Mouse (Mus musculus) embryonic stem cell, embryonic (primary cell): ENCODE measurements around the gene Lmo4.

Experiments
- CTCF ChIA-PET, 4 experiments: fragments of 300-600 bp in 2 of 4; fragments of 350-600 bp in 2 of 4; sonication (Branson Sonifier 250); formaldehyde crosslinking; loops; one replicate each; lab custom pipeline; 2022; ENCODE audit warnings: inconsistent platforms in 2 of 4; lab: Charles Lee
- POLR2A ChIA-PET, 4 experiments: fragments of 300-600 bp in 2 of 4; fragments of 350-600 bp in 2 of 4; sonication (Branson Sonifier 250); formaldehyde crosslinking; loops; one replicate each; lab custom pipeline; 2022; ENCODE audit warnings: antibody characterized with exemption in 4 of 4, inconsistent platforms in 1 of 4; lab: Charles Lee

Lmo4 gene

GRCm38 (mm10) chr3:144206942-144207341, 1.9 kb upstream of the Lmo4 start:
- ChIA-PET CTCF (interaction anchor here in 2 of 4 experiments (0.7 to 1.1 kb wide), 2 partner anchors 42 to 161 kb away, joined by 3 read pairs; no protein-coding TSS in a partner anchor), POLR2A (interaction anchor here in 1 of 4 experiments (0.8 kb wide), 1 partner anchor 42 kb away, joined by 3 read pairs; no protein-coding TSS in a partner anchor)

DNA sequence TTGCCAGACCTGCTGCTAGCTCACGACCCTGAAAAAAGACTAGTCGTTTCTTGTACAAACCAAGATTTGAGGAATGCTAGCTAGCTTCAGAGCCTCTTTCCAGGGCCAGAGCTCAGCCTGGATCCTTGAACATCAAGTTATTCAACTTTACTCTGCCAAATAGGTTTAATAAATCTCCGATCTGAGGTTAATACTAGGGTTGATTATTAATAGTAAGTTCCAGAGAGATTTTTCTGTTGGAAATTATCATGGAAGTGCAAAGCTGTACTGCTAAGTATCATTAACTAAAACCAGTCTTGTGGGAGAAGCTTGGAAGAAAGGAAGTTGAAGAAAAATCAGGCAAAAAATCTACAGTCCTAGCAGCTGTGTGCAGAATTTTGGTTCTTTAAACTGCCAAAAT, 1.2 kb upstream of the Lmo4 start:
- ChIA-PET POLR2A (interaction anchor here in 1 of 4 experiments (0.8 kb wide), 1 partner anchor 42 kb away, joined by 3 read pairs; no protein-coding TSS in a partner anchor), CTCF (interaction anchor here in 1 of 4 experiments (0.9 kb wide), 1 partner anchor 207 kb away, joined by 4 read pairs; no protein-coding TSS in a partner anchor)

DNA sequence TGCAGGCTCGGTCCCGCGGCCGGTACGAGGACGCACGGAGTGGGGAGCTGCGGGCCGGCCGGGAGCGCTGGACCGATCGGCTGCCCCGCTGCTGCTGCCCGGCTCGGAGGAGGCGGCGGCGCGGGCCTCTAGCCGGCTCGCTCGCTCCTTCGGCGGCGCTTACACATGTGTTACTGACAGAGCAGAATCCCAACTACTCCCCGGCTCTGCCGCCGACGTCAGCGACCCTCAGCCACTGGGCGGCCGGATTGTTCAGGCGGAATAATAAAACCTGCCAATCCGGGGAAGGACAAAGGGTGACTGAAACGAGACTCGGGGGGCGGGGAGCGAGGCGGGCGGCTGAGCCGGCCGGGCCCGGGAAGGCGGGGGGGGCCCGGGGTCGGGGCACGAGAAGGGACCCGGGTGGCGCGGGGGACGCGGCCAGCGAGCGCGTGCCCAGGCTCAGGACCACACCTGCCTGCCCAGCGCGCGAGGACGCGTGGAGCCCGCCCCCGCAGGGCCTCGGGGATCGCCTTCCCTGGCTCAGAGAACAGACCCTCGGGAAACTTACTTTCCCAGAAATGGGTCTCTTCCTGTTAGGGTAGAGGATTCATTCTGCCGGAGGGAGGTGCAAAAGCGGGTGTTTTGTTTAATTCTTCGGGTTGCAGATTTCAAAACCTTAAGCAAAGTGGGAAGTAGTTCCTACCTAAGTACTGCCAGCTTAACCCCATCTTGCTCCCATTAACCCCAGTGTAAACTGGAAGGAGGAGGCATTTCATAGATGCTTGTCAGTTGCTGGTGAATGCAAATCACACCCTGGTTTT, 532 bp upstream of the Lmo4 start:
- POLR2A ChIA-PET, result interaction anchor here (0.5 to 2.0 kb wide), 4 partner anchors 11 to 1033 kb away, joined by 3 to 7 read pairs (median 5); no protein-coding TSS in a partner anchor
- CTCF ChIA-PET, result interaction anchor here in 2 of 4 experiments (0.7 to 1.1 kb wide), 3 partner anchors 207 to 1646 kb away, joined by 3 to 4 read pairs (median 3); partner anchors contain the start of gene Sh3glb1 (in 1 of the 2)

- ChIA-PET POLR2A (interaction anchor here in 3 of 4 experiments (0.6 to 2.0 kb wide), 6 partner anchors 39 to 1503 kb away, joined by 3 to 7 read pairs (median 6); no protein-coding TSS in a partner anchor), CTCF (interaction anchor here in 2 of 4 experiments (0.5 to 1.1 kb wide), 2 partner anchors 185 to 516 kb away, joined by 3 to 4 read pairs; partner anchors contain the start of gene Sh3glb1 (in 1 of the 2))
These were observed 1.0 kb downstream of the Lmo4 start for GRCm38 (mm10) chr3:144203988-144204412.

- ChIA-PET POLR2A (interaction anchor here in 3 of 4 experiments (0.6 to 2.0 kb wide), 7 partner anchors 14 to 1503 kb away, joined by 3 to 7 read pairs (median 5); no protein-coding TSS in a partner anchor), CTCF (interaction anchor here in 1 of 4 experiments (0.7 kb wide), 1 partner anchor 267 kb away, joined by 14 read pairs; no protein-coding TSS in a partner anchor)
These were observed 1.6 kb downstream of the Lmo4 start for GRCm38 (mm10) chr3:144203259-144203987.

GRCm38 (mm10) chr3:144202574-144203258, 2.3 kb downstream of the Lmo4 start:
- POLR2A ChIA-PET, result interaction anchor here in 1 of 4 experiments (0.5 to 1.7 kb wide), 5 partner anchors 14 to 98 kb away, joined by 3 to 7 read pairs (median 3); no protein-coding TSS in a partner anchor
- CTCF ChIA-PET, result interaction anchor here in 2 of 4 experiments (0.6 to 0.7 kb wide), 5 partner anchors 37 to 267 kb away, joined by 3 to 14 read pairs (median 5); no protein-coding TSS in a partner anchor

DNA sequence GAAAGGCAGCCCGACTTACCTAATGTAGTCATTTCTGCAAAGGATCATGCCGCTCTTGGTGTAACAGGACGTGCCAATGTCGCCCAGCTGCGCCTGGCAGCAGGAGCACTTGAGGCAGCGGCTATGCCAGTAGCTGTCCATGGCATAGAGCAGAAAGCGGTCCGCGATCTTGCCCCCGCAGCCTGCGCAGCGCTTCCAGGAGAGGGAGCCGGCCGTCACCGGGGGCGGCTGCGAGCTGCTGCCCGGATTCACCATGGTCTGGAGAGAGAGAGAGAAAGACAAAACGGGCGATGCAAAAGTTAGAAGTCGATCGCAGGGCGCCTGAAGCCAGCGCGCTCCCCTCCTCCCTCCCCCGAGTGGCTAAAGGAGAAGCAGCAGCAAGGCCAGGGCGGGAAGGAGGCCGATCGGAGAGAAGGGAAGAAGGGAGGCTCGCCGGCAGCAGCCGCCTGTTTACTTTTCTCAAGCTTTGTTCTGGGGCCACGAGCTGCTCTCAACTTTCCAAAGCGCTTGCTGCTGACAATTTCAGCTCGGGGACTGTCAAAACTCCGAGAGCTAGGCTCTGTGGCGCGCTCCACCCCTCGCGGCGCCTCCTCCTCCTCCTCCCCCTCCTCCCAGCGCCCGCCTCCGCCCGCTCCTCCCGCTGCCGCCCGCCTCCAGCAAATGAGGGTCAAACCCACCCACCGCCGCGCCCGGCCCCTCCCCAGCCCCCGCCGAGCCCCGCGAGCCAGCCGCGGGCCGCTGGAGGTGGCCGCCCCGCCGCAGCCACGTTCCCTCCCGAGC, 3.0 kb downstream of the Lmo4 start:
- CTCF ChIA-PET, result interaction anchor here in 2 of 4 experiments (0.6 to 0.7 kb wide), 4 partner anchors 36 to 237 kb away, joined by 3 to 6 read pairs (median 4); no protein-coding TSS in a partner anchor
- POLR2A ChIA-PET, result interaction anchor here in 1 of 4 experiments (0.5 to 0.8 kb wide), 2 partner anchors 14 to 97 kb away, joined by 3 read pairs; no protein-coding TSS in a partner anchor

GRCm38 (mm10) chr3:144185327-144186152, 19.5 kb downstream of the Lmo4 start:
- POLR2A ChIA-PET, result interaction anchor here in 1 of 4 experiments (0.7 kb wide), 1 partner anchor 54 kb away, joined by 3 read pairs; no protein-coding TSS in a partner anchor
- CTCF ChIA-PET, result interaction anchor here in 1 of 4 experiments (0.6 kb wide), 1 partner anchor 238 kb away, joined by 3 read pairs; no protein-coding TSS in a partner anchor

DNA sequence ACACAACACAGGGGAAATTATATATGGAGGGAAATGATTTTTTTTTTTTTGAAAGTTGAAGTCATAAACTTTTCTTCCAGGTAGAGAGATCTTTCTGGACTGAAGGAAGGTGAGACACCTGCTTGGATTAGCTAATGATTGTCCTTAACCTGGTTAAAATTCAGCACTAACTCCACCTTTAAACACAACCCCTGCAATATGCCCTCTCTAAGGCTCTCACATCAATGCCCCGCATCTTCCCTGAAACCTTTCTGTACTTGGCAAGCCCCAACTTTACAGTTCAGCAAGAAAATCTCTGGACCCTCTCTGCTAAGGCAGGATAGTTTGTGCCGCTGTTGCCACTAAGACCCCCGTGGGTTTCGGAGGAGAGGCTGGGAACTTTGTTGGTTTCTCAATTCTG, 20.1 kb downstream of the Lmo4 start:
- POLR2A ChIA-PET, result no interaction called here
- CTCF ChIA-PET, result interaction anchor here in 1 of 4 experiments (0.6 kb wide), 1 partner anchor 238 kb away, joined by 3 read pairs; no protein-coding TSS in a partner anchor

DNA sequence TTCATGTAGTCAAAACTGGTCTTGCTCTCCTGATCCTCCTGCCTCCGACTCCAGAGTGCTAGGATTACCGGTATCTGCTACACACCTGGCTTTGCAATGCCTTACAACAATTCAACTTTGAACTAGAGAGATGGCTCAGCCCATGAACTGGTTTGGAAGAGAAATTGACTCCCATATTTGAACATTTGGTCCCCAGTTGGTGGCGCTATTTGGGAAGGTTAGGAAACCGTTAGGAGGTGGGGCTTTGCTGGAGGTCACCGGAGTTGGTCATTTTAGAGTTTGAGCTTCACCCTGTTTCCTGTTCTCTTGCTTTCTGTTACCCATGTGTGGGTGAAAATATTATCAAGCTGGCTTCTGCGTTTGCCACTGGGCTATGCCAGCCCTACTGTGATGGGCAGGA, 22.8 kb downstream of the Lmo4 start:
- POLR2A ChIA-PET, result no interaction called here
- CTCF ChIA-PET, result interaction anchor here in 1 of 4 experiments (0.7 kb wide), 1 partner anchor 14 kb away, joined by 3 read pairs; no protein-coding TSS in a partner anchor

DNA sequence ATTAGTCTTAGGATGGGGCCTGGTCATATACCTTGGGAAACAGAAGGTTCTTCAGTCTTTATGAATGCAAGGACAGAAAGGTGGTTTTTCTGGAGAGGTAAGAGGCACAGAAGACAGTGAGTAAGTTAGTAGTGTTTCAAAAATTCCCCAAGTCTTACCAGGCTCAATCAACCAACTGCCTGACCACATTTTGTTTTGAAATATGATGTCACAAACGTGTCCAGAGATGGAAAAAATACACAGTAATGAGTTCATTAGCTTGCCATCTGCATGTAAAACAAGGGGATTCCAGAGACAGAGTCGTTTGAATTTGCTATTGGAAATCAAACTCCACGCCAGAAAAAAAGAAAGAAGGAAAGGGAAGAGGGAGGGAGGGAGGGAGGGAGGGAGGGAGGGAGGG, 26.1 kb downstream of the Lmo4 start:
- CTCF ChIA-PET, result no interaction called here

GRCm38 (mm10) chr3:144173866-144174588, 31.0 kb downstream of the Lmo4 start:
- CTCF ChIA-PET, result no interaction called here
- POLR2A ChIA-PET, result interaction anchor here in 1 of 4 experiments (0.6 kb wide), 1 partner anchor 9 kb away, joined by 3 read pairs; no protein-coding TSS in a partner anchor

More for the DNA sequence above, 26.1 kb downstream of the Lmo4 start:
- POLR2A ChIA-PET, result interaction anchor here in 1 of 4 experiments (1.3 kb wide), 1 partner anchor 14 kb away, joined by 3 read pairs; no protein-coding TSS in a partner anchor

DNA sequence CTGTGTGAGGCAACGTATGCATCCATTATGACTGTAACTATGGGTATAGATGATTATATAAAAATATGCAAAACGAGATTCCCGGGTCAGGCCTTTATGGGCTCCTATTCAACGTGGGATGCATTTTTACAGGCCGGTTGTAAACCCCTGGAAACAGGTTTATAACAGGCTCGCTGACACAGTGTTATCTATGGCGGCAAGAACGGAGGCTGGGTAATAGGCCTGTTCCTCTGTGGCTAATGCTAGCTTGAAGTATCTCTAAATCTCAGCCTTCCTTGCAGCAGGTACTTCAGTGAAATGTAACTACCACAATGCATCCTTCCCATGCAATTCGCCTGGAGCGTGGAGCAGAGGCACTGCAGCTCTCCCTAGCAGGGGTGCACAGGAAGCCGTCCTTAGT, 31.9 kb downstream of the Lmo4 start:
- CTCF ChIA-PET, result no interaction called here
- POLR2A ChIA-PET, result no interaction called here

DNA sequence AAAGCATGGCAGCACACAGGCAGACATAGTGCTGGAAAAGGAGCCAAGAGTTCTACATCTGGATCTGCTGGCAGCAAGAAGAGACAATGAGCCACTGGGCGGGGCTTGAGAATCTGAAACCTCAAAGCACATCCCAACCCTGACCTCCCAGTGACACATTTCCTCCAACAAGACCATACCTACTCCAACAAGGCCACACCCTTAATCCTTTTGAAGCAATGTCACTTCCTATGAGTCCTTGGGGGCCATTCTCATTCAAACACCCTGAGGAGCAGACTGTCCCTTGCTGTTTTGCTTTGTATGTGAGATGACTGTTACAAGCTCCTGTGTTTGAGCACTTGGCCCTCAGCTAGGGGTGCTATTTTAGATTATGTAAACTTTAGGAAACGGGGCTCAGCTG, 33.3 kb downstream of the Lmo4 start:
- CTCF ChIA-PET, result no interaction called here

DNA sequence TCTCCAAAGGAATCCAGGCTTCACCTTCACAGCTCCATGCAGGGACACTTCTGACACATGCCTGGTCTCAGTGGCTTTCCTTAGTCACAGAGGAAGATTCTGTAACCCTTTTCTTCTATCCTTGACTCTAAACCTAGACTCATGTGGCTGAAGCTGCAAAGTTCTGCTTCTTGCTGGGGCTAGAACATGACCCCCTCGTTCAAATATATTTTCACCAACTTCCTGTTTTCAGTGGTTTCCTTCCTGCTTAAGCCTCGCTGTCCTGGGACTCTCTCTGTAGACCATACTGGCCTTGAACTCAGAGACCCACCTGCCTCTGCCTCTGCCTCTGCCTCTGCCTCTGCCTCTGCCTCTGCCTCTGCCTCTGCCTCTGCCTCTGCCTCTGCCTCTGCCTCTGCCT, 34.5 kb downstream of the Lmo4 start:
- CTCF ChIA-PET, result no interaction called here
- POLR2A ChIA-PET, result no interaction called here

More for the DNA sequence above, 33.3 kb downstream of the Lmo4 start:
- POLR2A ChIA-PET, result interaction anchor here in 1 of 4 experiments (0.9 kb wide), 1 partner anchor 29 kb away, joined by 4 read pairs; no protein-coding TSS in a partner anchor
